Mouse (Mus musculus): ENCODE data around the gene Bnc2. TPM values are rescaled to one million over a fixed set of nuclear protein-coding genes. Genes with fewer than 3 reads are reported as not detected.

The Bnc2 gene
- polyA plus RNA-seq, 1 experiment from 2014 or later, result 1.6 TPM

- Histone ChIP-seq H3K27me3 (replicated peaks) (no peaks in the 10 kb centered on the region), H3K9ac (no peak overlapping the region), H3K4me2 (no peak overlapping the region), H3K27ac (ENCODE audit: poor library complexity, severe bottlenecking) (no peak overlapping the region), H3K36me3 (no peaks in the 10 kb centered on the region), H3K9me3 (replicated peaks) (no peaks in the 10 kb centered on the region), H3K4me3 (no peak overlapping the region), H3K4me1 (replicated peaks) (0 out of 2 replicates have a peak, but pooled peaks cover 6% of the 10 kb centered on the region)
- ATAC-seq (ENCODE audit: insufficient number of reproducible peaks, low FRiP score), result no peak
- 35% methylated on average over 4 of the region's 4 CpGs for WGBS
Observed at GRCm38 (mm10) chr4:84500796-84501349, 174.2 kb downstream of the Bnc2 start.

GRCm38 (mm10) chr4:84500259-84500658, 174.8 kb downstream of the Bnc2 start:
- no peak overlapping the region for H3K4me2 ChIP-seq
- no peaks in the 10 kb centered on the region for H3K9me3 ChIP-seq (replicated peaks)
- no peak overlapping the region for H3K27ac ChIP-seq (ENCODE audit: poor library complexity, severe bottlenecking)
- no peaks in the 10 kb centered on the region for H3K27me3 ChIP-seq (replicated peaks)
- ATAC-seq (ENCODE audit: insufficient number of reproducible peaks, low FRiP score), result no peak
- no peak overlapping the region for H3K4me3 ChIP-seq
- H3K9ac ChIP-seq, result no peak overlapping the region
- H3K4me1 ChIP-seq (replicated peaks), result 0 out of 2 replicates have a peak, but pooled peaks cover 6% of the 10 kb centered on the region
- H3K36me3 ChIP-seq, result no peaks in the 10 kb centered on the region
- 60% methylated on average over 9 of the region's 9 CpGs for WGBS

GRCm38 (mm10) chr4:84498469-84498868, 176.6 kb downstream of the Bnc2 start:
- Histone ChIP-seq H3K9ac (no peak overlapping the region), H3K9me3 (replicated peaks) (no peaks in the 10 kb centered on the region), H3K36me3 (no peaks in the 10 kb centered on the region), H3K4me1 (replicated peaks) (0 out of 2 replicates have a peak, but pooled peaks cover 6% of the 10 kb centered on the region), H3K4me2 (no peak overlapping the region), H3K27ac (ENCODE audit: poor library complexity, severe bottlenecking) (no peak overlapping the region), H3K27me3 (replicated peaks) (no peaks in the 10 kb centered on the region), H3K4me3 (no peak overlapping the region)
- WGBS, result 79% methylated on average over 6 of the region's 6 CpGs
- ATAC-seq (ENCODE audit: insufficient number of reproducible peaks, low FRiP score), result no peak

- WGBS, result 50% methylated on average over 5 of the region's 5 CpGs
- H3K4me1 ChIP-seq (replicated peaks), result no peaks in the 10 kb centered on the region
- H3K9me3 ChIP-seq (replicated peaks), result no peaks in the 10 kb centered on the region
- H3K4me2 ChIP-seq, result no peak overlapping the region
- H3K36me3 ChIP-seq, result no peaks in the 10 kb centered on the region
- H3K27me3 ChIP-seq (replicated peaks), result no peaks in the 10 kb centered on the region
- no peak overlapping the region for H3K4me3 ChIP-seq
- no peak overlapping the region for H3K27ac ChIP-seq (ENCODE audit: poor library complexity, severe bottlenecking)
- H3K9ac ChIP-seq, result no peak overlapping the region
- no peak for ATAC-seq (ENCODE audit: insufficient number of reproducible peaks, low FRiP score)
Observed at GRCm38 (mm10) chr4:84488323-84488722, 186.8 kb downstream of the Bnc2 start.

- no peaks in the 10 kb centered on the region for H3K4me1 ChIP-seq (replicated peaks)
- H3K4me3 ChIP-seq, result no peak overlapping the region
- H3K9ac ChIP-seq, result no peak overlapping the region
- no peaks in the 10 kb centered on the region for H3K36me3 ChIP-seq
- H3K4me2 ChIP-seq, result no peak overlapping the region
- H3K9me3 ChIP-seq (replicated peaks), result no peaks in the 10 kb centered on the region
- ATAC-seq (ENCODE audit: insufficient number of reproducible peaks, low FRiP score), result no peak
- no peaks in the 10 kb centered on the region for H3K27me3 ChIP-seq (replicated peaks)
- 58% methylated on average over 6 of the region's 6 CpGs for WGBS
- no peak overlapping the region for H3K27ac ChIP-seq (ENCODE audit: poor library complexity, severe bottlenecking)
Observed at GRCm38 (mm10) chr4:84482680-84483079, 192.4 kb downstream of the Bnc2 start.

GRCm38 (mm10) chr4:84472643-84473042, 202.4 kb downstream of the Bnc2 start:
- H3K9me3 ChIP-seq (replicated peaks), result no peaks in the 10 kb centered on the region
- H3K27me3 ChIP-seq (replicated peaks), result no peaks in the 10 kb centered on the region
- H3K4me1 ChIP-seq (replicated peaks), result no peaks in the 10 kb centered on the region
- H3K4me2 ChIP-seq, result no peak overlapping the region
- no peak overlapping the region for H3K9ac ChIP-seq
- WGBS, result 79% methylated on average over 2 of the region's 2 CpGs
- H3K36me3 ChIP-seq, result no peaks in the 10 kb centered on the region
- no peak for ATAC-seq (ENCODE audit: insufficient number of reproducible peaks, low FRiP score)
- H3K27ac ChIP-seq (ENCODE audit: poor library complexity, severe bottlenecking), result no peak overlapping the region
- H3K4me3 ChIP-seq, result no peak overlapping the region

- no peak for ATAC-seq (ENCODE audit: insufficient number of reproducible peaks, low FRiP score)
- Histone ChIP-seq H3K36me3 (no peaks in the 10 kb centered on the region), H3K9me3 (replicated peaks) (no peaks in the 10 kb centered on the region), H3K9ac (no peak overlapping the region), H3K27ac (ENCODE audit: poor library complexity, severe bottlenecking) (no peak overlapping the region), H3K4me1 (replicated peaks) (no peaks in the 10 kb centered on the region), H3K4me3 (no peak overlapping the region), H3K27me3 (replicated peaks) (no peaks in the 10 kb centered on the region), H3K4me2 (no peak overlapping the region)
- 77% methylated on average over 6 of the region's 6 CpGs for WGBS
Observed at GRCm38 (mm10) chr4:84470106-84470885, 204.8 kb downstream of the Bnc2 start.

- H3K27me3 ChIP-seq (replicated peaks), result no peaks in the 10 kb centered on the region
- H3K4me1 ChIP-seq (replicated peaks), result no peaks in the 10 kb centered on the region
- H3K36me3 ChIP-seq, result no peaks in the 10 kb centered on the region
- H3K9ac ChIP-seq, result no peak overlapping the region
- H3K4me3 ChIP-seq, result no peak overlapping the region
- ATAC-seq (ENCODE audit: insufficient number of reproducible peaks, low FRiP score), result no peak
- H3K9me3 ChIP-seq (replicated peaks), result no peaks in the 10 kb centered on the region
- no peak overlapping the region for H3K4me2 ChIP-seq
- 82% methylated on average over 4 of the region's 4 CpGs for WGBS
- H3K27ac ChIP-seq (ENCODE audit: poor library complexity, severe bottlenecking), result no peak overlapping the region
Observed at GRCm38 (mm10) chr4:84469400-84469799, 205.7 kb downstream of the Bnc2 start.

GRCm38 (mm10) chr4:84467722-84468121, 207.4 kb downstream of the Bnc2 start:
- Histone ChIP-seq H3K4me3 (no peak overlapping the region), H3K27ac (ENCODE audit: poor library complexity, severe bottlenecking) (no peak overlapping the region), H3K27me3 (replicated peaks) (no peaks in the 10 kb centered on the region), H3K9me3 (replicated peaks) (no peaks in the 10 kb centered on the region), H3K36me3 (no peaks in the 10 kb centered on the region), H3K9ac (no peak overlapping the region), H3K4me2 (no peak overlapping the region), H3K4me1 (replicated peaks) (no peaks in the 10 kb centered on the region)
- ATAC-seq (ENCODE audit: insufficient number of reproducible peaks, low FRiP score), result no peak
- WGBS, result 84% methylated on average over 3 of the region's 3 CpGs

GRCm38 (mm10) chr4:84458218-84458560, 216.9 kb downstream of the Bnc2 start:
- Histone ChIP-seq H3K9me3 (replicated peaks) (0 out of 2 replicates have a peak, but pooled peaks cover 5% of the 10 kb centered on the region), H3K36me3 (no peaks in the 10 kb centered on the region), H3K4me3 (no peak overlapping the region), H3K4me1 (replicated peaks) (no peaks in the 10 kb centered on the region), H3K4me2 (no peak overlapping the region), H3K9ac (no peak overlapping the region), H3K27ac (ENCODE audit: poor library complexity, severe bottlenecking) (no peak overlapping the region), H3K27me3 (replicated peaks) (no peaks in the 10 kb centered on the region)
- WGBS, result 72% methylated on average over 3 of the region's 3 CpGs
- no peak for ATAC-seq (ENCODE audit: insufficient number of reproducible peaks, low FRiP score)

GRCm38 (mm10) chr4:84457512-84458217, 217.4 kb downstream of the Bnc2 start:
- Histone ChIP-seq H3K36me3 (no peaks in the 10 kb centered on the region), H3K4me1 (replicated peaks) (no peaks in the 10 kb centered on the region), H3K27ac (ENCODE audit: poor library complexity, severe bottlenecking) (no peak overlapping the region), H3K9me3 (replicated peaks) (0 out of 2 replicates have a peak, but pooled peaks cover 5% of the 10 kb centered on the region), H3K27me3 (replicated peaks) (no peaks in the 10 kb centered on the region), H3K9ac (no peak overlapping the region), H3K4me2 (no peak overlapping the region), H3K4me3 (no peak overlapping the region)
- no peak for ATAC-seq (ENCODE audit: insufficient number of reproducible peaks, low FRiP score)
- WGBS, result 70% methylated on average over 10 of the region's 10 CpGs

Data from heart, embryonic 12.5 days (tissue).